Mouse (Mus musculus): ENCODE results near the gene Dnah11. TPM values are rescaled to one million over a fixed set of nuclear protein-coding genes. Genes with fewer than 3 reads are reported as not detected.

The Dnah11 gene
- polyA plus RNA-seq, 1 experiment = 1.2 TPM

- Histone ChIP-seq H3K4me1 (ENCODE audit: control insufficient read depth, insufficient read depth, low read length) (no peaks in the 10 kb centered on the region), H3K27ac (ENCODE audit: insufficient read depth, low read depth, low read length) (no peak overlapping the region), H3K27me3 (replicated peaks; ENCODE audit: control insufficient read depth, insufficient read depth, low read length) (no peaks in the 10 kb centered on the region), H3K36me3 (ENCODE audit: control insufficient read depth, insufficient read depth, low read length) (no peaks in the 10 kb centered on the region), H3K4me3 (ENCODE audit: insufficient read depth, low read depth, low read length) (no peak overlapping the region)
- TF ChIP-seq POLR2A (IDR thresholded peaks at IDR 0.05; ENCODE audit: low read depth, low read length) = no peak
- TF ChIP-seq CTCF (conservative IDR thresholded peaks at IDR 0.05; ENCODE audit: insufficient read depth, insufficient read length, low read depth, low read length) = no peak
- DNase-seq = no peak
- WGBS = 78% methylated on average over 10 of the region's 10 CpGs
These were observed 348.4 kb downstream of the Dnah11 start for GRCm38 (mm10) chr12:117850472-117850871.

- DNase-seq = no peak
- Histone ChIP-seq H3K27ac (ENCODE audit: insufficient read depth, low read depth, low read length) (no peak overlapping the region), H3K4me1 (ENCODE audit: control insufficient read depth, insufficient read depth, low read length) (no peaks in the 10 kb centered on the region), H3K27me3 (replicated peaks; ENCODE audit: control insufficient read depth, insufficient read depth, low read length) (no peaks in the 10 kb centered on the region), H3K36me3 (ENCODE audit: control insufficient read depth, insufficient read depth, low read length) (no peaks in the 10 kb centered on the region), H3K4me3 (ENCODE audit: insufficient read depth, low read depth, low read length) (no peak overlapping the region)
- WGBS = 94% methylated on average over 6 of the region's 6 CpGs
- TF ChIP-seq CTCF (conservative IDR thresholded peaks at IDR 0.05; ENCODE audit: insufficient read depth, insufficient read length, low read depth, low read length) = no peak
- no peak for TF ChIP-seq POLR2A (IDR thresholded peaks at IDR 0.05; ENCODE audit: low read depth, low read length)
These were observed 350.2 kb downstream of the Dnah11 start for GRCm38 (mm10) chr12:117848621-117849020.

GRCm38 (mm10) chr12:117844917-117845316 lies 353.9 kb downstream of the Dnah11 start:
- no peak for TF ChIP-seq POLR2A (IDR thresholded peaks at IDR 0.05; ENCODE audit: low read depth, low read length)
- 45% methylated on average over 2 of the region's 2 CpGs for WGBS
- no peaks in the 10 kb centered on the region for H3K27me3 ChIP-seq (replicated peaks; ENCODE audit: control insufficient read depth, insufficient read depth, low read length)
- no peak overlapping the region for H3K4me3 ChIP-seq (ENCODE audit: insufficient read depth, low read depth, low read length)
- DNase-seq = no peak
- H3K27ac ChIP-seq (ENCODE audit: insufficient read depth, low read depth, low read length) = no peak overlapping the region
- H3K36me3 ChIP-seq (ENCODE audit: control insufficient read depth, insufficient read depth, low read length) = no peaks in the 10 kb centered on the region
- H3K4me1 ChIP-seq (ENCODE audit: control insufficient read depth, insufficient read depth, low read length) = no peaks in the 10 kb centered on the region

- H3K27ac ChIP-seq (ENCODE audit: insufficient read depth, low read depth, low read length) = no peak overlapping the region
- TF ChIP-seq CTCF (conservative IDR thresholded peaks at IDR 0.05; ENCODE audit: insufficient read depth, insufficient read length, low read depth, low read length) (no peak), POLR2A (IDR thresholded peaks at IDR 0.05; ENCODE audit: low read depth, low read length) (no peak)
- H3K4me3 ChIP-seq (ENCODE audit: insufficient read depth, low read depth, low read length) = peak overlapping the region; percentile 49
- H3K4me1 ChIP-seq (ENCODE audit: control insufficient read depth, insufficient read depth, low read length) = no peaks in the 10 kb centered on the region
- under 1% methylated on average over 15 of the region's 15 CpGs for WGBS
- no peaks in the 10 kb centered on the region for H3K27me3 ChIP-seq (replicated peaks; ENCODE audit: control insufficient read depth, insufficient read depth, low read length)
- no peak for DNase-seq
- H3K36me3 ChIP-seq (ENCODE audit: control insufficient read depth, insufficient read depth, low read length) = no peaks in the 10 kb centered on the region
These were observed 354.8 kb downstream of the Dnah11 start for GRCm38 (mm10) chr12:117844075-117844408.

- Histone ChIP-seq H3K27me3 (replicated peaks; ENCODE audit: control insufficient read depth, insufficient read depth, low read length) (no peaks in the 10 kb centered on the region), H3K27ac (ENCODE audit: insufficient read depth, low read depth, low read length) (no peak overlapping the region), H3K4me1 (ENCODE audit: control insufficient read depth, insufficient read depth, low read length) (no peaks in the 10 kb centered on the region), H3K4me3 (ENCODE audit: insufficient read depth, low read depth, low read length) (peak overlapping the region; percentile 49), H3K36me3 (ENCODE audit: control insufficient read depth, insufficient read depth, low read length) (no peaks in the 10 kb centered on the region)
- TF ChIP-seq CTCF (conservative IDR thresholded peaks at IDR 0.05; ENCODE audit: insufficient read depth, insufficient read length, low read depth, low read length) (no peak), POLR2A (IDR thresholded peaks at IDR 0.05; ENCODE audit: low read depth, low read length) (no peak)
- DNase-seq = peak; percentile 48
- WGBS = 1% methylated on average over 75 of the region's 75 CpGs
These were observed 355.4 kb downstream of the Dnah11 start for GRCm38 (mm10) chr12:117843302-117844074.

GRCm38 (mm10) chr12:117842676-117843075 lies 356.2 kb downstream of the Dnah11 start:
- TF ChIP-seq POLR2A (IDR thresholded peaks at IDR 0.05; ENCODE audit: low read depth, low read length) = no peak
- no peak for TF ChIP-seq CTCF (conservative IDR thresholded peaks at IDR 0.05; ENCODE audit: insufficient read depth, insufficient read length, low read depth, low read length)
- Histone ChIP-seq H3K36me3 (ENCODE audit: control insufficient read depth, insufficient read depth, low read length) (no peaks in the 10 kb centered on the region), H3K27me3 (replicated peaks; ENCODE audit: control insufficient read depth, insufficient read depth, low read length) (no peaks in the 10 kb centered on the region), H3K4me1 (ENCODE audit: control insufficient read depth, insufficient read depth, low read length) (no peaks in the 10 kb centered on the region), H3K27ac (ENCODE audit: insufficient read depth, low read depth, low read length) (no peak overlapping the region), H3K4me3 (ENCODE audit: insufficient read depth, low read depth, low read length) (no peak overlapping the region)
- WGBS = 76% methylated on average over 1 of the region's 1 CpGs
- DNase-seq = no peak

- no peak overlapping the region for H3K27ac ChIP-seq (ENCODE audit: insufficient read depth, low read depth, low read length)
- DNase-seq = no peak
- H3K4me1 ChIP-seq (ENCODE audit: control insufficient read depth, insufficient read depth, low read length) = no peaks in the 10 kb centered on the region
- no peak for TF ChIP-seq POLR2A (IDR thresholded peaks at IDR 0.05; ENCODE audit: low read depth, low read length)
- no peak for TF ChIP-seq CTCF (conservative IDR thresholded peaks at IDR 0.05; ENCODE audit: insufficient read depth, insufficient read length, low read depth, low read length)
- WGBS = 86% methylated on average over 1 of the region's 1 CpGs
- H3K27me3 ChIP-seq (replicated peaks; ENCODE audit: control insufficient read depth, insufficient read depth, low read length) = no peaks in the 10 kb centered on the region
- no peak overlapping the region for H3K4me3 ChIP-seq (ENCODE audit: insufficient read depth, low read depth, low read length)
- H3K36me3 ChIP-seq (ENCODE audit: control insufficient read depth, insufficient read depth, low read length) = no peaks in the 10 kb centered on the region
These were observed 358.1 kb downstream of the Dnah11 start for GRCm38 (mm10) chr12:117840705-117841104.
